Mouse (Mus musculus): ENCODE measurements around the gene Rhag. TPM values are rescaled to one million over a fixed set of nuclear protein-coding genes. Genes with fewer than 3 reads are reported as not detected.

Rhag gene
- polyA plus RNA-seq, 1 experiment from 2014 or later = 4.4 TPM

- H3K36me3 ChIP-seq = peaks cover 8% of the 10 kb centered on the region; the same call in 1 of the 2 replicates
- H3K9me3 ChIP-seq = no peaks in the 10 kb centered on the region
- H3K4me2 ChIP-seq = peak overlapping the region; percentile 82
- H3K27ac ChIP-seq (replicated peaks) = no peak overlapping the region; the same call in 1 of the 2 replicates
- peaks cover 24% of the 10 kb centered on the region for H3K4me1 ChIP-seq
- ATAC-seq (ENCODE audit: extremely low read depth, insufficient number of reproducible peaks, low FRiP score, low TSS enrichment) = no peak
- H3K4me3 ChIP-seq = peak overlapping the region; percentile 83
- 24% methylated on average over 3 of the region's 3 CpGs for WGBS
- no peaks in the 10 kb centered on the region for H3K27me3 ChIP-seq (replicated peaks)
- H3K9ac ChIP-seq = peak overlapping the region; percentile 90
Measured at GRCm38 (mm10) chr17:40877741-40878140, 66.8 kb downstream of the Rhag start.

GRCm38 (mm10) chr17:40879528-40879923, 68.6 kb downstream of the Rhag start:
- H3K36me3 ChIP-seq = peaks cover 8% of the 10 kb centered on the region; the same call in 1 of the 2 replicates
- peak overlapping the region; percentile 86 for H3K27ac ChIP-seq (replicated peaks)
- H3K9ac ChIP-seq = peak overlapping the region; percentile 90
- H3K4me2 ChIP-seq = peak overlapping the region; percentile 82
- no peak for ATAC-seq (ENCODE audit: extremely low read depth, insufficient number of reproducible peaks, low FRiP score, low TSS enrichment)
- H3K4me1 ChIP-seq = peaks cover 24% of the 10 kb centered on the region
- WGBS = 5% methylated on average over 6 of the region's 6 CpGs
- H3K27me3 ChIP-seq (replicated peaks) = no peaks in the 10 kb centered on the region
- peak overlapping the region; percentile 83 for H3K4me3 ChIP-seq
- H3K9me3 ChIP-seq = no peaks in the 10 kb centered on the region

GRCm38 (mm10) chr17:40879924-40880691, 69.2 kb downstream of the Rhag start, which contains the start of gene 9130008F23Rik:
Gene 9130008F23Rik (minus strand): TSS chr17:40880559.
- H3K27ac ChIP-seq (replicated peaks) = peak within 1 kb of the TSS; percentile 86
- no peaks in the 10 kb centered on the region for H3K27me3 ChIP-seq (replicated peaks)
- peaks cover 8% of the 10 kb centered on the region; the same call in 1 of the 2 replicates for H3K36me3 ChIP-seq
- H3K4me3 ChIP-seq = peak within 1 kb of the TSS; percentile 83
- under 1% methylated on average over 40 of the region's 40 CpGs for WGBS
- ATAC-seq (ENCODE audit: extremely low read depth, insufficient number of reproducible peaks, low FRiP score, low TSS enrichment) = peak; percentile 62
- peak within 1 kb of the TSS; percentile 90 for H3K9ac ChIP-seq
- H3K4me1 ChIP-seq = peaks cover 24% of the 10 kb centered on the region
- H3K9me3 ChIP-seq = no peaks in the 10 kb centered on the region
- peak within 1 kb of the TSS; percentile 82 for H3K4me2 ChIP-seq

GRCm38 (mm10) chr17:40882172-40882571, 71.2 kb downstream of the Rhag start:
- Histone ChIP-seq H3K9ac (no peak overlapping the region), H3K27me3 (replicated peaks) (no peaks in the 10 kb centered on the region), H3K9me3 (no peaks in the 10 kb centered on the region), H3K4me1 (peaks cover 19% of the 10 kb centered on the region), H3K27ac (replicated peaks) (no peak overlapping the region), H3K36me3 (no peaks in the 10 kb centered on the region), H3K4me3 (no peak overlapping the region), H3K4me2 (no peak overlapping the region)
- no peak for ATAC-seq (ENCODE audit: extremely low read depth, insufficient number of reproducible peaks, low FRiP score, low TSS enrichment)
- WGBS = 72% methylated on average over 6 of the region's 6 CpGs

- 79% methylated on average over 4 of the region's 4 CpGs for WGBS
- no peak overlapping the region for H3K9ac ChIP-seq
- H3K4me1 ChIP-seq = no peaks in the 10 kb centered on the region
- H3K27me3 ChIP-seq (replicated peaks) = no peaks in the 10 kb centered on the region
- no peak overlapping the region for H3K4me3 ChIP-seq
- H3K27ac ChIP-seq (replicated peaks) = no peak overlapping the region
- H3K4me2 ChIP-seq = no peak overlapping the region
- H3K36me3 ChIP-seq = no peaks in the 10 kb centered on the region
- no peaks in the 10 kb centered on the region for H3K9me3 ChIP-seq
- no peak for ATAC-seq (ENCODE audit: extremely low read depth, insufficient number of reproducible peaks, low FRiP score, low TSS enrichment)
Measured at GRCm38 (mm10) chr17:40885155-40885554, 74.2 kb downstream of the Rhag start.

- no peak for ATAC-seq (ENCODE audit: extremely low read depth, insufficient number of reproducible peaks, low FRiP score, low TSS enrichment)
- no peaks in the 10 kb centered on the region for H3K36me3 ChIP-seq
- no peak overlapping the region for H3K9ac ChIP-seq
- H3K27me3 ChIP-seq (replicated peaks) = no peaks in the 10 kb centered on the region
- H3K27ac ChIP-seq (replicated peaks) = no peak overlapping the region
- no peak overlapping the region for H3K4me3 ChIP-seq
- no peaks in the 10 kb centered on the region for H3K4me1 ChIP-seq
- H3K9me3 ChIP-seq = no peaks in the 10 kb centered on the region
- WGBS = 69% methylated on average over 4 of the region's 4 CpGs
- no peak overlapping the region for H3K4me2 ChIP-seq
Measured at GRCm38 (mm10) chr17:40887849-40888536, 77.1 kb downstream of the Rhag start.

Other genes with a start within 250 kb of the Rhag start
- gene Esp6, start 249.6 kb upstream of the Rhag start, polyA plus RNA-seq (2015; fragmentation: Nextera tagmentation; extraction: Ambion mirVana) = not detected in 2 replicates
- gene Esp4, start 212.5 kb upstream of the Rhag start, polyA plus RNA-seq (2015; fragmentation: Nextera tagmentation; extraction: Ambion mirVana) = not detected in 2 replicates
- not detected in 2 replicates for gene Esp3, start 179.1 kb upstream of the Rhag start, polyA plus RNA-seq (2015; fragmentation: Nextera tagmentation; extraction: Ambion mirVana)
- not detected in 2 replicates for gene Esp1, start 84.0 kb upstream of the Rhag start, polyA plus RNA-seq (2015; fragmentation: Nextera tagmentation; extraction: Ambion mirVana)
- not detected in 2 replicates for gene Crisp2, start 4.1 kb upstream of the Rhag start, polyA plus RNA-seq (2015; fragmentation: Nextera tagmentation; extraction: Ambion mirVana)
- gene 9130008F23Rik, start 69.4 kb downstream of the Rhag start, polyA plus RNA-seq (2015; fragmentation: Nextera tagmentation; extraction: Ambion mirVana) = 2.0 and 2.3 TPM in 2 replicates
- gene Glyatl3, start 103.2 kb downstream of the Rhag start, polyA plus RNA-seq (2015; fragmentation: Nextera tagmentation; extraction: Ambion mirVana) = not detected in 2 replicates
- 31.0 and 33.8 TPM in 2 replicates for gene Mut, start 123.6 kb downstream of the Rhag start, polyA plus RNA-seq (2015; fragmentation: Nextera tagmentation; extraction: Ambion mirVana)
- gene Cenpq, start 123.9 kb downstream of the Rhag start, polyA plus RNA-seq (2015; fragmentation: Nextera tagmentation; extraction: Ambion mirVana) = 15.5 and 15.8 TPM in 2 replicates

All from heart, embryonic 13.5 days (tissue).